ENCODE assay signal across 8 mouse cellular contexts in genomic region chr9:87021778-87022523, GRCm38 (mm10). TPM values are rescaled to one million over a fixed set of nuclear protein-coding genes. Genes with fewer than 3 reads are reported as not detected.
A peak's percentile ranks its signal among the peaks of the same experiment; 100 is the strongest.
DNase-seq lines count a peak whose midpoint lies in the region; ATAC-seq lines count a peak whose summit lies in the region.

TSS of gene Cyb5r4 (plus strand) at chr9:87022014.

- peaks cover 15% of the 10 kb centered on the region for H3K4me1 ChIP-seq in hindbrain, embryonic 14.5 days (replicated peaks; ENCODE audit: control insufficient read depth, insufficient read depth, low read length)

- peak within 1 kb of the TSS; percentile 76 for H3K27ac ChIP-seq in hindbrain, embryonic 14.5 days

- peak within 1 kb of the TSS; percentile 72 for H3K4me3 ChIP-seq in hindbrain, embryonic 14.5 days (replicated peaks; ENCODE audit: low read length)

- 0% methylated on average over 52 of the region's 52 CpGs for WGBS in hindbrain, embryonic 14.5 days

- no peaks in the 10 kb centered on the region for H3K9me3 ChIP-seq in hindbrain, embryonic 14.5 days (ENCODE audit: control insufficient read depth, low read length)

- DNase-seq in R1 (ENCODE audit: low read depth, low spot score) = peak; percentile 97
- peak; percentile 94 to 98 for DNase-seq in cerebellum, postnatal 25 days
- DNase-seq in frontal cortex, postnatal 25 days (ENCODE audit: low spot score in 2 of 2) = peak; percentile 83 to 94
- peak; percentile 94 for DNase-seq in hindbrain, embryonic 14.5 days (ENCODE audit: low spot score)
- DNase-seq in layer of hippocampus, postnatal 36 days = peak; percentile 92 to 93
- peak; percentile 96 for DNase-seq in lung, postnatal 36 days
- peak; percentile 97 for DNase-seq in retina, postnatal 1 day
- peak; percentile 93 to 96 for DNase-seq in urinary bladder, adult 18-20 months (ENCODE audit: low spot score in 2 of 2)

- H3K9ac ChIP-seq in hindbrain, embryonic 14.5 days = peak within 1 kb of the TSS; percentile 61

- no peaks in the 10 kb centered on the region for H3K36me3 ChIP-seq in hindbrain, embryonic 14.5 days (replicated peaks; ENCODE audit: control insufficient read depth, insufficient read depth)

- peak within 1 kb of the TSS; percentile 75 for H3K4me2 ChIP-seq in hindbrain, embryonic 14.5 days (replicated peaks)

- no peaks in the 10 kb centered on the region for H3K27me3 ChIP-seq in hindbrain, embryonic 14.5 days (ENCODE audit: control insufficient read depth, insufficient read depth, low read length)

- ATAC-seq in hindbrain, embryonic 14.5 days (ENCODE audit: low FRiP score) = peak; percentile 100

RNA-seq across cellular contexts. Expression of gene Cyb5r4, which starts in this region (rescaled TPM):
- polyA plus RNA-seq in hindbrain, embryonic 14.5 days (2014; fragmentation: Nextera tagmentation; extraction: Ambion mirVana) = 59.9 and 63.6 TPM in 2 replicates
- total RNA-seq in layer of hippocampus, postnatal 36 days (2021) = 10 to 100 TPM; 39.2 to 45.6 TPM

Comparison
In these comparisons a context has a peak if more than half of its experiments do, and no peak if none do; other contexts are left out.
1. Peak in every context shown above with its lines: DNase-seq, ATAC-seq, H3K4me3 ChIP-seq and H3K27ac ChIP-seq.